Mouse (Mus musculus): ENCODE measurements around the gene Mthfd1l.

Mthfd1l gene

DNA sequence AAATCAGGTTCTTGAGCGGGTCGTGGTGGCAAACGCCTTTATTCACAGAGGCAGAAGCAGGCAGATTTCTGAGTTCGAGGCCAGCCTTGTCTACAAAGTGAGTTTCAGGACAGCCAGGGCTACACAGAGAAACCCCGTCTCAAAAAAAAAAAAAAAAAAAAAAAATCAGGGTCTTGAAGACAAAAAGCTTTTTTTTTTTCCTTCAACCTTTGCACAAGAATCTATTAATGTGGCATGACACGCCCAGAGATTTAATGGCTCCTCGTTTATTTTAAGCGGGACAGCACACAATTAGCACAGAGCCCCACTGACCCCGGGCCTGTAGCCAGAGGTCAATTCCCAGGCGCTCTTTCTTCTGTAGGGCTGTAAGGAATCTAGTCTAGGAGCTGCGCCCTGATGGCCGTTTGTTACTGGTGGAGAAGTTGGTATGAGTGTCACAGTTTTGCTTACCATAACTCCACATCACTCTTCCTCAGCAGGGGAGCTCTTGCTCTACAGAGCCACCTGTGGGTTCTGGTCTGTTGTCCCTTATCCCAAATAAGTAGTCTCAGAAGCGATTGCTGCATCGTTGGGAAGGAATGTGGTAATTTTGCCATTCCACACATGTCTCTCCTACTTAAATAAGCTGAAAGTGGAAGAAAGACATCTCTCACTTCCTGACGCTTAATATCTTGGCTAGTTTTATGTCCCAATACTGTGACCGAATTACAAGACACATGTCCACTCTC, 172.3 kb downstream of the Mthfd1l start:
- in situ Hi-C loops (cut with MboI, MseI) = no loop called here

DNA sequence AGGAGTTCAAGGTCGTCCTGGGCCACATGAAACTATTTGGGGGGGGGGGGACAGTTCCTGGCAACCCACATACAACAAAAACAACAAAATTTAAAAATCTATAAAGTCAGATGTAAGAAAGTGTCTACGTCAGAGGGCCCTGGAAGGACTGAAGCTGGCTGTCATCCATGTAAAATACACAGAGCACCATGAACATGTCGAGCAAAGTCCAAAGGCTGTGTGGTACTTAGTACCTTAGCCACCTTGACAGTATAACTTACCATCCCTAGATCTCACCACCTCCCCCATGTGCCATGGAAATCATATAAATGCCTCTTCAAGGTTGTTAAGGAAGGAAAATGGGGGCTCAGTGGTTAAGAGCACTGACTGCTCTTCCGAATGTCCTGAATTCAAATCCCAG, 174.0 kb downstream of the Mthfd1l start:
- in situ Hi-C loops (cut with MboI, MseI) = no loop called here

DNA sequence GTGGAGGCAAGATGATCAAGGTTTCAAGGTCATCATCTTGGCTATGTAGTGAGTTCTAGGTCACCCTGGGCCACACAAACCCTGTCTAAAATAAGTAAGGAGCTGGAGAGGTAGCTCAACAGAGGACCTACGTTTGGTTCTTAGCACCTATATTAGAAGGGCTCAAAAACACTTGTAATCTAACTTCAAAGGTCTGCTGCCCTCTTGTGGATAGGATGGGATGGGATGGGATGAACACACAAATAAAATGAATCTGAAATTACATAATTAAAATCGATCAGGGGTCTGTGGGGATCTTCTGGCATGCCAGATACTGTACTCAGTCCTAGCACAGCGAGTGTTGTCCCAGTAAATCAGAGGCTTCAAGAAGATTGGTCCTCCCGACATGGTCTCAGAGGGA, 178.2 kb downstream of the Mthfd1l start:
- in situ Hi-C loops (cut with MboI, MseI) = no loop called here

DNA sequence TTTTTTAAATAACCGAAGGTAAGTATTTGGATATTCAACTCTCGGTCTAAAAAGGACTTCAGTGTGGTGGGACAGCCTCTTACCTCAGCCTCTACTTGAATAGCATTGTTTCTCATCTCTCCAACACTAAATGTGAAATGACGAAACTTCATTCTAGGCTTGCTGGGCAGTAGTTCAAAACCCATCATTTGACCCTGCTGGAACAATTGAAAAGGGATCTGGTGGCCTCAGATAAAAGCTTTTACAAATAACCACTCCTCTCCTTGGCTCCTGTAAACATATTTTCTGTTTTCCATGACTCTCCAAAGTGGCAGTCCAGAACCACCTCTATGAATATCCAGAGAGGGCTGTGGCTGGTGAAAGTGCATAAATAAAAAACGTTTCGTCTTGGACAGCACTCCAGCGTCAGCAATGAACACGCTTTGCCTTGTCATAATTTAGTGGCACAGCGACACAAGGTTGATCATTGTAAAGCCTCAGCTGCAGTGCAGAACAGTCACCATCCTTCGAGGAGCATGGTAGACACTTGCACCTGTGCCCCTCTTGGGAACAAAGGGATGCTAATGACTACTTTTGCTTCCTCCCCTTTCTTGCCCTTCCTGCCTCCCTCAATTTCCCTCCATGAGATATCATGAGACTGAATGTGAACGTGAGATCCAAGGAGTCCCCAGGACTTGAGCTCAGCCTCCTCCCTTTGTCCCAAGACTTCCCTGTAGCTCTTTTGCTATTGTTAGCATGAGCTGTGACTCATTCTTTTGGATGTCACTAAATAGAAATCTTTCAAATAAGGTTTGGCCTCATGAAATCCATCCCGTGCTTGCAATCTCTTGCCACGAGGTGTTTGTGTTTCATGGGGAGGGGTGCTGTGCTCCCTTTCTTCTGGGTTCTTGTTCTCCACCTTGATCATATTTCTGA, 179.2 kb downstream of the Mthfd1l start:
- in situ Hi-C loops (cut with MboI, MseI) = no loop called here

- in situ Hi-C loops (cut with MboI, MseI) = no loop called here
These were observed 180.1 kb downstream of the Mthfd1l start for GRCm38 (mm10) chr10:4153031-4153430.

DNA sequence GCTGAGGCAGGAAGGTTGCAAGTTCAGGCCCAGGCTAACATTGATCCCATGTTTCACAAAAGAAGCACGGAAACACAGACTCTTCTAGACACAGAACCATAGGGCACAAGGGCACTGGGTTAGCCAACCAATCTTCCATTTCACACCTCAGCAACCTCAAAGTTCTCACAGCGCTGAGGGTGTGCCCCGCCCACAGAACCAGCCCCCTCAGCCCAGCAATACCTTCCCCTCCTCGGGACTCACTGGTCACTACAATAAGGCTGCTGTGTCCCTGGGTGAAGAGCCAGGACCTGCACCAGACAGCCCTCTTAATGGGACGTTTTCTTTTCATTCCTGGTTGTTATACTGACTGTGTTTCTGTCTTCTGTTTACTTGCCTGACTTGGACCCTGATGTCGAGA, 181.1 kb downstream of the Mthfd1l start:
- in situ Hi-C loops (cut with MboI, MseI) = no loop called here

DNA sequence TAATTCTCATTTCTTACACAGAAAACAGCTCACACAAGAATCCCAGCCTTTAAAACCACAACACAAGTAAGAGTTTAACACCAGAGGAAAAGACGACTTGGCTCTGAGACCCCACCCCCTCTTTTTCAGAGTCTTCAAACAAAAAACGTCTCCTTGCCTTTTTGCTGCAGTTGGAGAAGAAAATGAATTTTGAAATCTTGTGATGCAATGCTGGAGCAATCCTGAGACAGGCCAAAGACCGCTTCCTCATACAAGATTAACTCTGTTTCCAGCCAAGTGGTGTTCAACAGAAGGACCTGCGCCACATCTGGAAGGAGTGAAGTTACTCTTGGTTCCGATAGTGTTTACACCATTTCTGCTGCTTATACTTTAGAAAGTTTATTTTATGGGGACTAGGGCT, 182.6 kb downstream of the Mthfd1l start:
- in situ Hi-C loops (cut with MboI, MseI) = no loop called here

- in situ Hi-C loops (cut with MboI, MseI) = no loop called here
These were observed 185.6 kb downstream of the Mthfd1l start for GRCm38 (mm10) chr10:4158533-4158932.

DNA sequence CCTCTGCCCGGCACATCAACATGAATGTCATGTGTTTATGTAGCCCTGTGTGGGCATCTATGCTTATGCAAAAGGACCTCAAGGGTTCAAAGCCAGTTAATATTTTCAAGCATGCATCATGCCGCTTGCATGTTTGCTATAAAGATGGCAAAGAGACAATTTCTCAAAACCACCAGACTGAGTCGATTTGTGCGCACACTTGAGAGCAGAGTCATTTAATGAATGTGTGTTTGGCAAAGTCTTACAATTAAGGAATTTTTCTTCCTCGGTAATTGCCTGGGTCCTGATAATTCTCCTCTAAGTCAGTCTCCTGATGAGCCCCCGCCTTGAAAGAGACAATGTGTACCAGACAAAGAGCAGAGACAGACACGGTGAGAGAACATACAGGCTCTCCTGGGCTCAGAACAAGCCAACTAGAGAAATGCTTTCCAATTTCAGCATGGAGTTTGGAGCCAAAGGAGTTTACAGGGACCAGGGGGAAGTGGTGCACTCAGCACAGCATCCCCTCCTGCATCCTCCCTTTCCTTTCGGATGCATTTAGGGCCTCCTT, 186.7 kb downstream of the Mthfd1l start:
- in situ Hi-C loops (cut with MboI, MseI) = no loop called here

- in situ Hi-C loops (cut with MboI, MseI) = no loop called here
These were observed 187.4 kb downstream of the Mthfd1l start for GRCm38 (mm10) chr10:4160242-4160785.

GRCm38 (mm10) chr10:4162049-4162448, 189.1 kb downstream of the Mthfd1l start:
- in situ Hi-C loops (cut with MboI, MseI) = no loop called here

GRCm38 (mm10) chr10:4162976-4163375, 190.1 kb downstream of the Mthfd1l start:
- in situ Hi-C loops (cut with MboI, MseI) = no loop called here

GRCm38 (mm10) chr10:4164681-4165080, 191.8 kb downstream of the Mthfd1l start:
- in situ Hi-C loops (cut with MboI, MseI) = no loop called here

DNA sequence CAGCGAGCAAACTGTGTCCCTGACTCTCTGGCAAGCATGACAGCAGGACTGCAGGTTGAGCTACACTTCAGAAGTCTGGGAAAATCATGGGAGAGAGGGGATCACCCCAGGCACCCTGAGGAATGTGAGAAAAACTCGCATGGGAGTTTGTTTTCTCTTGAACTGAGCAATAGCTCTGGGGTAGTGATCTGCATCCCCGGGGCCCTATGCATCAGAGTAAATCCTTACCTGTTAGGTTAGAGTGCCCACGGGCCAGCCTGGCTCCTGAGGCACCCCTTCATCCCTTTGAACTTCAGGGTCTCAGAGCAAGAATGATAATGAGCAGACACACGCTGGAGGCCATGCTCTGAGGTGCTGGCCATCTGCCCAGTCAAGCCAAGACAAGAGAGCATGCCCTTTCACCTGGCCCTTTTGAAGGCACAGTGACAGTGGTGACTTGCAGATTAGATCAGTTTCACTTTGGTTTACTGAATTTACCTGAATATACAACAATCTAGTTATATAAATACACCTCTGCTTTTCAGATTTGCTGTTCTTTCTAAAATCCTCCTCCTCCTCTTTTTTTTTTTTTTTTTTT, 195.4 kb downstream of the Mthfd1l start:
- in situ Hi-C loops (cut with MboI, MseI) = no loop called here

DNA sequence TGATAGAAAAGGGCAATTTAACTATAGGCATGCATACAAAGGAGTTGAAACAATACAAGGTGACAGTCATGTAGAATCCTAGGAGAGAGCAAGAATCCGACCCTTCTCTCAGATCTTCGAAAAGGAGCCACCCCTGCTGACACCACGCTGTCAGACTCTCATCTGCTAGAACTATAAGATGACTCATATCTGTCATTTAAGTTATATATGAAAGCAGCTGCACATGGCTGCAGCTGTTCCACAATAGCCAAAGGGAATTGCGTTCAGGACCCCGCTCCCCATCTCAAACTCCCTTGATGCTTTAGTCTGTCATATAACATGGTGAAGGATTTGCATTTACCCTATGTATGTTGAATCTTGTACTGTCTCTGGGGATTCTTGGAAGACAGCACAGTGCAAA, 201.3 kb downstream of the Mthfd1l start:
- in situ Hi-C loops (cut with MboI, MseI) = no loop called here

- in situ Hi-C loops (cut with MboI, MseI) = no loop called here
These were observed 201.8 kb downstream of the Mthfd1l start for GRCm38 (mm10) chr10:4174717-4175116.

DNA sequence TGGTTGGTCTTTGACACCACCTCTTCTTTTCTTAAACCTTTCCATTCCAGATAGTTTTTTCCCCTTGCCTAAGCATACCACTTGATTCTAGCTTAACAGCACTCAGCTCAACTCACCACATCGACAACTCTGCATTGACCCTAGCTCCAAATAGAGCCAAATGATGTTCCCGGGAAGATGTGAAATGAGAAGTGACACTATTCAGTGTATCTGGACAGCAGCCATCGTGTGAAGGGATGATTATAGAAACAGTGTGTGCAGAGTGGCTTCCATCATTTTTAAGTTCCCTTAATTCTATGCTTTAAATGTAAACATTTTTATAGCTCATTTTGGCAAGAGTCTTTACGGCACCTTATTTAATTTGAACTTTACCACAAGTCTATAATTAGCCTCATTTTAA, 204.4 kb downstream of the Mthfd1l start:
- in situ Hi-C loops (cut with MboI, MseI) = no loop called here

DNA sequence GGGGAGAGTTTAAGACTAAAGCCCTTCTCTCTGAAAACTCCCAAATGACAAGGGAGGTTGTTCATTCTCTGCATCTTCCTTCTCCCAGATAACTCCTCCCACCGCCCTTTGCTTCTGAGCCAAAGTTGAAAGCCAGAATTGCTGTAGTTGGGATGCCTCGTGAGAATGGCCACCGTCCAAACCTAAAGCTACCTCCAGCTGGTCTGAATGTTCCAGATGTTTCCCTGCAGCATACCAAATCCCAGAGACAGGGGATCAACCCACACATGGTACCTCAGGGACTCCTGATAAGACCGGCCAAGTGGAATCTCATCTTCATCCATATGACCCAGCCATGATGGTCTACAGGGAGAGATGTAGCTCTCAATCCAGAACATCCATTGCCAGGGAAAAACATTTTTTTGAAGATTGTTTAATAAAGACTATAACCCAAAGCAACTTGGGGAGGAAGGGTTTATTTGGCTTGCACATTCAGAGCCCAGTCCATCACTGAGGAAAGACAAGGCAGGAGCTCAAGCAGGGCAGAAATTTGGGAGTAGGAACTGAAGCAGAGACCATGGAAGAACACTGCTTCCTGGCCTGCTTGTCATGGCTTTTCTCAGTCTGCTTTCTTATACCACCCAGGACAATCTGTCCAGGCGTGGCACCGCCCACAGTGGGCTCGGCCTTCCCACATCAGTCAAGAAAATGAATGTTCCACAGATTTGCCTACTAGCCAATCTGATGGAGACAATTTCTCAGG, 206.3 kb downstream of the Mthfd1l start:
- in situ Hi-C loops (cut with MboI, MseI) = no loop called here

GRCm38 (mm10) chr10:4181953-4182352, 209.0 kb downstream of the Mthfd1l start:
- in situ Hi-C loops (cut with MboI, MseI) = no loop called here

- in situ Hi-C loops (cut with MboI, MseI) = no loop called here
These were observed 209.5 kb downstream of the Mthfd1l start for GRCm38 (mm10) chr10:4182406-4182805.
